Mouse (Mus musculus) forebrain, embryonic 15.5 days (tissue): ENCODE measurements around the gene Olfr1305. TPM values are rescaled to one million over a fixed set of nuclear protein-coding genes. Genes with fewer than 3 reads are reported as not detected.

ENCODE experiments used
- ATAC-seq: fragments of 200-750 bp; cut with Nextera tagmentation; replicated peaks from 2 replicates; pipeline ENCODE4 v1.8.0; 2017; ENCODE audit warnings: mild to moderate bottlenecking, moderate TSS enrichment, moderate library complexity
- H3K27ac ChIP-seq: fragments of 300-500 bp; sonication (generic); replicated peaks from 2 replicates; pipeline ENCODE4 v1.5.1; 2015; ENCODE audit warnings: mild to moderate bottlenecking, inconsistent platforms
- H3K27me3 ChIP-seq: fragments of 300-500 bp; sonication (generic); 2 replicates; pipeline ENCODE4 v1.6.1; 2015; ENCODE audit warnings: inconsistent platforms
- H3K36me3 ChIP-seq: fragments of 300-500 bp; sonication (generic); 2 replicates; pipeline ENCODE4 v1.6.1; 2015; ENCODE audit warnings: mild to moderate bottlenecking, inconsistent platforms
- H3K4me1 ChIP-seq: fragments of 300-500 bp; sonication (generic); 2 replicates; pipeline ENCODE4 v1.6.1; 2015; ENCODE audit warnings: inconsistent platforms
- H3K4me2 ChIP-seq: fragments of 300-500 bp; sonication (generic); replicated peaks from 2 replicates; pipeline ENCODE4 v1.6.1; 2015; ENCODE audit warnings: mild to moderate bottlenecking, inconsistent platforms
- H3K4me3 ChIP-seq: fragments of 300-500 bp; sonication (generic); 2 replicates; pipeline ENCODE4 v1.5.1; 2015; ENCODE audit warnings: mild to moderate bottlenecking, inconsistent platforms
- H3K9ac ChIP-seq: fragments of 300-500 bp; sonication (generic); replicated peaks from 2 replicates; pipeline ENCODE4 v1.6.1; 2015; ENCODE audit warnings: mild to moderate bottlenecking, inconsistent platforms
- H3K9me3 ChIP-seq: fragments of 300-500 bp; sonication (generic); 2 replicates; pipeline ENCODE4 v1.6.1; 2016; ENCODE audit warnings: inconsistent platforms
- WGBS: fragments of 180-500 bp; shearing (Covaris S2); methylation state at CpG from one replicate; pipeline ENCODE4 v1.1.7; 2015; ENCODE audit warnings: mixed read lengths; 5-methylcytosine and 5-hydroxymethylcytosine counted together
- polyA plus RNA-seq: library from polyadenylated mRNA; unstranded; fragments of >200 nt; fragmentation: Nextera tagmentation; extraction: Ambion mirVana; gene quantifications from 2 replicates; pipeline ENCODE4 v1.2.1, GENCODE M21; 2015

The Olfr1305 gene
- not detected in 2 replicates for polyA plus RNA-seq

- WGBS, result 90% methylated on average over 2 of the region's 2 CpGs
- no peaks in the 10 kb centered on the region for H3K36me3 ChIP-seq
Measured at GRCm38 (mm10) chr2:111877049-111877448, at the start of gene Olfr1305. Gene Olfr1305, minus strand, starts transcription at chr2:111877149.

GRCm38 (mm10) chr2:111916171-111916570 lies 39.2 kb upstream of the Olfr1305 start, which contains the start of gene Olfr1306:
Gene Olfr1306, minus strand, starts transcription at chr2:111916271.
- H3K27ac ChIP-seq, result no peak within 1 kb of the TSS
- H3K9ac ChIP-seq, result no peak within 1 kb of the TSS
- no peaks in the 10 kb centered on the region for H3K36me3 ChIP-seq
- H3K27me3 ChIP-seq, result no peaks in the 10 kb centered on the region
- 87% methylated on average over 1 of the region's 1 CpGs for WGBS
- ATAC-seq, result no peak
- H3K4me3 ChIP-seq, result no peak within 1 kb of the TSS
- no peak within 1 kb of the TSS for H3K4me2 ChIP-seq
- no peaks in the 10 kb centered on the region for H3K4me1 ChIP-seq
- no peaks in the 10 kb centered on the region for H3K9me3 ChIP-seq

More at GRCm38 (mm10) chr2:111877049-111877448, at the start of gene Olfr1305:
- H3K4me1 ChIP-seq, result no peaks in the 10 kb centered on the region
- no peak within 1 kb of the TSS for H3K27ac ChIP-seq
- H3K27me3 ChIP-seq, result no peaks in the 10 kb centered on the region
- ATAC-seq, result no peak
- no peak within 1 kb of the TSS for H3K4me2 ChIP-seq
- no peak within 1 kb of the TSS for H3K4me3 ChIP-seq
- no peak within 1 kb of the TSS for H3K9ac ChIP-seq
- no peaks in the 10 kb centered on the region for H3K9me3 ChIP-seq

- H3K4me2 ChIP-seq, result no peak within 1 kb of the TSS
- H3K27me3 ChIP-seq, result no peaks in the 10 kb centered on the region
- no peaks in the 10 kb centered on the region for H3K9me3 ChIP-seq
- no peaks in the 10 kb centered on the region for H3K4me1 ChIP-seq
- 87% methylated on average over 2 of the region's 2 CpGs for WGBS
- H3K27ac ChIP-seq, result no peak within 1 kb of the TSS
- no peak for ATAC-seq
- H3K9ac ChIP-seq, result no peak within 1 kb of the TSS
- H3K4me3 ChIP-seq, result no peak within 1 kb of the TSS
- no peaks in the 10 kb centered on the region for H3K36me3 ChIP-seq
Measured at GRCm38 (mm10) chr2:111820240-111820639, 56.7 kb downstream of the Olfr1305 start, which contains the start of gene Olfr1303. Gene Olfr1303, minus strand, starts transcription at chr2:111820340.

Other genes starting within 250 kb of the Olfr1305 start
- gene Olfr1298, start 227.9 kb downstream of the Olfr1305 start, polyA plus RNA-seq, result not detected in 2 replicates
- not detected in 2 replicates for gene Olfr1299, start 215.7 kb downstream of the Olfr1305 start, polyA plus RNA-seq
- not detected in 2 replicates for gene Olfr1301, start 126.1 kb downstream of the Olfr1305 start, polyA plus RNA-seq
- gene Olfr1302, start 99.7 kb downstream of the Olfr1305 start, polyA plus RNA-seq, result not detected in 2 replicates
- not detected in 2 replicates for gene Olfr1303, start 56.8 kb downstream of the Olfr1305 start, polyA plus RNA-seq
- not detected in 2 replicates for gene Olfr1306, start 39.1 kb upstream of the Olfr1305 start, polyA plus RNA-seq
- not detected in 2 replicates for gene Olfr1307, start 72.3 kb upstream of the Olfr1305 start, polyA plus RNA-seq
- gene Olfr1308, start 87.8 kb upstream of the Olfr1305 start, polyA plus RNA-seq, result not detected in 2 replicates
- gene Olfr1309, start 113.1 kb upstream of the Olfr1305 start, polyA plus RNA-seq, result not detected in 2 replicates
- not detected in 2 replicates for gene Olfr1310, start 135.6 kb upstream of the Olfr1305 start, polyA plus RNA-seq
- gene Olfr1311, start 147.3 kb upstream of the Olfr1305 start, polyA plus RNA-seq, result not detected in 2 replicates
- gene Olfr1312, start 173.1 kb upstream of the Olfr1305 start, polyA plus RNA-seq, result not detected in 2 replicates
- gene Olfr1313, start 200.7 kb upstream of the Olfr1305 start, polyA plus RNA-seq, result not detected in 2 replicates
- gene Olfr1314, start 219.6 kb upstream of the Olfr1305 start, polyA plus RNA-seq, result not detected in 2 replicates
- not detected in 2 replicates for gene Olfr1315-ps1, start 238.3 kb upstream of the Olfr1305 start, polyA plus RNA-seq